Mouse (Mus musculus) left cerebral cortex, postnatal 10 days (tissue): ENCODE data around the gene Lgi4. TPM values are rescaled to one million over a fixed set of nuclear protein-coding genes. Genes with fewer than 3 reads are reported as not detected.

ENCODE experiments used
- DNase-seq, 2 experiments: peaks; one replicate each; pipeline ENCODE4 v3.0.0; 2021 to 2022; ENCODE audit warnings: low spot score in 2 of 2, mixed read lengths in 1 of 2; ENCODE audit errors: extremely low spot score in 1 of 2
- intact Hi-C: fragments of 180-260 bp; cut with DNase I; formaldehyde crosslinking; loops from one replicate; pipeline ENCODE4 v1.15.1; 2025
- total RNA-seq, 2 experiments: library from RNA; stranded (reverse); gene quantifications; 2 replicates each; pipeline ENCODE4 v1.2.3; 2021

Lgi4 gene
- total RNA-seq, 2 experiments from 2014 or later: 9.0 to 9.2 TPM

DNA sequence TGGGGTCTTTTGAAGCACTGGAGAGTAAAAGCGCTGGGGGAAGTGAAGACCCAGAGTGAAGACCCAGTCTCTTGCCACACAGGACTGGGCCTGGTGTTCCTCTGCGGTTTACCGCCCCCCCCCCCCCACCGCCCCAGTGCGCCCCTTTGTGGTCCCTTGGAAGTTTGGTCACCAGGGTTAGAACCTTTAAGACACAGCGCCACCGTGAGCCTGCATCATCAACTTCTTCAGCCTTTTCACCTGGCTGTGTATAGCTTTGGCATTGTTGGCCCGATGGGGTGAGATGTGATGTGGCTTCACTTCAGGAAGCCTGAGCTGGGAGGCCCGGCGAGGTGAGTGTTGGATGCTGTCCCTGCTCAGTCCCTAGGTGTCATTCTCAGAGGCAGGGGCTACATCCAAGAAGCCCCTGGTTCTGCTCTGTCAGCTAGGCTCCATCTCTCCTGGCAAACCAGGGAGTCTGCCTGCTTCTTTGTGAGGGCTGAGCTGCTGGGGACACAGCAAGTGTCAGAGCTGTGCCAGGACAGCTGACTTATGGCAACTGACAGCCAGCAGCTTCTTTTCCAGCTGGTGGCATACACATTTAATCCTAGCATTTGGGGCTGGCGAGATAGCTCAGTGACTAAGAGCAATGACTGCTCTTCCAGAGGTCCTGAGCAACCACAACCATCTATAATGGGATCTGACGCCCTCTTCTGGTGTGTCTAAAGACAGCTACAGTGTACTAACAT lies 35.8 kb downstream of the Lgi4 start:
- intact Hi-C loops: no loop called here
- DNase-seq: no peak

DNA sequence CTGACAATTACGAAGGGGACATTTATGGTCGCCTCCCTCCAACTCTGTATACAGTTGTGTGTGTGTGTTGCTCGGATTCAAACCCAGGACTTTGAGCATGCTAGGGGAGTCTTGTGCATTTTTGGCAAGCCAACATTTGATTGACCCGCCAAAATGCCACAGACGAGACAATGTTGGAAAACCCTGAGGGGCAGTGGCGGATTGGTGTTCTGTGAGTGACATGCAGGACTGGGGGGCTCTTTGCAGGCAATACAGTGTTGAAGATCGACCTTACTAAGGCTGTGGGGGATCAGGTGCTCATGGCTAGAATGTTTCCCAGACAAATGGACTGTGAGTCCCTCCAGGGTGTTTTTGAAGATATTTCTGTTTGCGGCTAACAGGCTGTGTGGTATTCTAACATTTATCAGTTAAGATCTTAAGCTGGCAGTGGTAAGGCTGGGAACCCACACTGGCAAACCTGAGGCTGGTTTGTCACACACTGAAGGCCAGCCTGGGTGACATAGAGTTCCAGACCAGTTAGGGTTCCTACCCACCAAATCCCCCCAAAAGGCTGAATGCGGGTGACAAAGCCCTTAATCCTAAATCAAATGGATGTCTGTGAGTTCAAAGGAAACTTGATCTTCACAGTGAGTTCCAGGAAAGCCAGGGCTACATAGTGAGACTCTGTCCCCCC lies 37.9 kb downstream of the Lgi4 start:
- intact Hi-C loops: loop anchor here (2.0 kb wide), 1 partner anchor 38 kb away; the partner anchor contains the start of gene Lgi4

DNA sequence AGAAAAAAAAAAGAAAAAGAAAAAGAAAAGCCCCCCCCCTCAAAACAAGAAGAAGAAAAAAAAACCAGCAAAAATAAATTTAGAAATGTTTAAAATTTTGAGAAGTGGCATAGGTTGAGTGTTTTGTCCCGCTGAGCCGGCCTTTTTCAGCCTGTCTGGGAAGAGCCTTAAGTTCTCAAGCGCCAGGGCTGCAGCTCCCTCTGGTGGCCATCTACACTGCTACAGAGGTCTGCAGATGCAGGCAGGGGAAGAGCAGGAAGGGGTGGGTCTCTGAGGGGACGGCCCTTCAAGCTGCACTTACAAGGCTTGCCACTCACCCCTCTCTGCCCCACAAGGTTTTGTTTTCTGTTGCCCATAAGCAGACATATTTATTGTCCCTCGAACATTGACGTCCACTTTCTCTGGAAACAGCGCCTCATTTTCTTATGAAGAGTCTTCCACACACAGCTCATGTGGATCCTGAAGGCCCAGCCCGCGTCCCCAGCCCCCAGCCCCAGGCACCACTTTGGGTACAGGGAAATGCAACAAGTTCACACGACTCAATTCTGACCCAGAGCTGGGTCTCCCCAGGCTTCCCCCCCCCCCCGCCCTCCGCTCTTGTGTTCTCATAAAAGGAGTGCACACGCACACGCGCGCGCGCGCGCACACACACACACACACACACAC lies 38.6 kb downstream of the Lgi4 start:
- peak; percentile 89 to 94 for DNase-seq
- intact Hi-C loops: loop anchor here (2.0 kb wide), 1 partner anchor 39 kb away; the partner anchor contains the start of gene Lgi4

More for the DNA sequence above, 37.9 kb downstream of the Lgi4 start:
- DNase-seq: no peak

DNA sequence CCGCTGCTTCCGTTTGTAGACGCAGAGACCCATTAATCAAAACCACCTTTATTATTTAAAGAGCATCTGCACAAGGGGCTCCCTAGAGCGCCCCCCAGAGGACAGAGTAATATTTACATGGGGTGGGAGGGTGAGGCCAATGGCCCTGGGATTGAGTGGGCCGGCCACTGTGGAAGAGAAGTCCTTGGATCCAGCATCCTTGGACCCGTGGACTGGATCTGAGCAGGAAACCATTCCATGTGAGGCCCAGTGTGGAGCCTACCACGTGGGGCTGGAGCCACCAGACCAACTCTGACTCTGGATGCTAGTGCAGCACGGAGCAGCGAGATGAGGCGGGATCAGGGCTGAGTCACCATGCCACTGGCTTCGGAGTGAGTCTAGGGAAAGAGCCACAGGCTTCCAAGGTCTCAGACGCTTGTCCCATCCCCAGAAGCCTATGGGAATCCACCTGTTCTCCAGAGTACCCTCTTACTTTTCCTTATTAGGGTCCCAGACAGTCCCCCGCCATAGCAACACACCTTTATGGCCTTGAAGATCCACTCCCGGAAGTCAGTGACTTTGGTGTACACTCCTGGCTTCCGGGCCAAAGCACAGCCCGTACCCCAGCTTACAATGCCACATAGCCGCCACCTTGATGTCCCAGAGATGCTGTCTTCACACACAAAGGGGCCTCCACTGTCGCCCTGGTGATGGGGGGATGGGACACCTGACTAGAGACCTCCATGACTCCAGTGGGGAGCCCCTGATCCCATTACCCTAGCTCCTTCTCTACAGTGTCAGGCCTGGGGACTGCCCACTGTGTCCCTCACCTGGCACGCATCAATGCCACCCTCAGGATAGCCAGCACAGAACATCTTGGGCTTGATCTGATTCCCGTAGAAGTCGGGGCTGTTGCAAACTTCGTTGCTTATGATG lies 39.8 kb downstream of the Lgi4 start:
- intact Hi-C loops: no loop called here

DNA sequence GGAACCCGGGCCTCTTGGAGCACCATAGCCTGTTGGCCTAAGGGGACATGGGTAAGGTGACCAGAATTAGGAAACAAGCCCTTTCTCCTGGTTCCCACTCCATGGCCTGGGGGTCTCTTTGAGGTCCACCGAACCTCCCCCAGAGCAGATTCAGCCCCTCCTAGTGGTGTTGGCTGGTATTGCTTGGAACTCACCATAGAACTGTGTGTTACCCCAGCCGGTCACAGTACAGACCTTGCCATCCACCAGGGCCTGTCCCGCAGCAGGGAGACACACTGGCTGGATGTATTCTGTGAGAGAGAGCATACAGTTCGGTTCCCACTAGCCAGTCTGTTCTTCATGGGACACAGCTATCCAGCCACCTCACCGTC lies 40.5 kb downstream of the Lgi4 start:
- intact Hi-C loops: no loop called here

More for the DNA sequence above, 39.8 kb downstream of the Lgi4 start:
- peak in 1 of 2 experiments; percentile 50 for DNase-seq

DNA sequence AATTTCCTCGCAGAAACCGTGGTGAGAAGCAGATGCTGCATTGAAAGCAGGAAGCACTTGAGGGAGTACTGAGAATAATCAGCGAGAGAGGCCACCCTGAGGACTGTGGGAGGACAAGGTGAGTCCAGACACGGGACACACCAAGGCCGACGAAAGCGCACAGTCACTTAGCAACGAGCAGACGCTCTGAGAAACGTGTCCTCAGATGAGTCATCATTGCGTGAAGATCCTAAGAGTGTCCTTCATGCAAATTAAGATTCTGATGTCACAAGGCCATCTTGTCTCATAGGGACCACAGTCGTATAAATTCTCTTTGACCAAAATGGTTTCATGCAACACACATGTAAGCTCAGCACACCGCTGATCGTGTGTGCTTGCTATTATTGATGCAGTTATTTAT lies 41.6 kb downstream of the Lgi4 start:
- intact Hi-C loops: no loop called here

More for the DNA sequence above, 40.5 kb downstream of the Lgi4 start:
- DNase-seq: no peak

DNA sequence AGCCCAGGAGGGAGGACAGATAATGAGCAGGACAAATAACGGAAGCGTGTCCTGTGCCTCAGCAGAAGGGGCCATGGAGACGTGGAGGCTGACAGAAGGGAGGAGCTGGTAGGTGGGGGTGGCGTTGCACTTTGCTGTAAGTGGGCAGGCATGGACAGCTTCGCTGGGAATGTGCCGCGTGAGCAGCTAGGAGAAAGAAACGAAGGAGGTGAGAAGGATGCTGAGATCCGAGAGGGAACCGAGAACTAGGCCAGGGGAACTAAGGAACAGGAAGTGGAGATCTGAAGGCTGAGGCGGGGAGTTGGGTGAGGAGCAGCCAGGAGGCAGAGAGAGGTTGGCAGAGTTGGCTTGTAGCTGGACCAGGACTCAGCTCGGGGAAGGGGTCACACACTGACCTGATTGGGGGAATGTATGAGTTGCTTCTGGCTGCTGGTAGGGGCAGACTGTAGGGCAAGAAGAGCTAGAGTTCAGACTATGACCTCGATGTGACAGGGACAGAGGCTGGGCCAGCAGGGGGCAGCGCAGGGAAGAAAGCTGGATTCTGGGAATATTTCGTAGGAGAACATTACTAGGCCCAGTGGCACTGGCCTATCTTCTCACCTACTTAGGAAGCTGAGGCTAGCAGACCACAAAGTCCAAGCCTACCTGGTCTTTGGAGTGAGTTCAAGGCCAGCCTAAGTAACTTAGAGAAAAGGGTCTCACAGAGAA lies 46.1 kb downstream of the Lgi4 start:
- intact Hi-C loops: no loop called here
- peak in 1 of 2 experiments; percentile 66 for DNase-seq

More for the DNA sequence above, 41.6 kb downstream of the Lgi4 start:
- DNase-seq: no peak

DNA sequence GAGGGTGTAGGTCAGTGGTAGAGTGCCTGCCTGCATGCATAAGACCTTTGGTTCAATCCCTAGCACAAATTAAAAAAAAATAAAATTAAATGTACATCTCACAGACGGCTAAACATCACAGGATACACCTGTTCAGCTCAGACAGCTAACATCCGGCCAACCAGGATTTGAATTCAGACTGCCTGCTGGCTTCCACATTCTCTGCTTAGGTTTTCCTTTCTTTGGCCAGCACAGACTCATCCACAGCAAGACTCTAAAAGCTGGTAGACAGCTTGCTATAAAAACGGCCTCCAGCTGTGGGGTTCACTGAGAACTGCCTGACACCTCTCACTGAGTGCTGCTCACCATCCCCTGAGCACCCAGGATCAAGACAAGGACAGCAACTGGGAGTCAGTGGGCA lies 47.0 kb downstream of the Lgi4 start:
- intact Hi-C loops: no loop called here
- DNase-seq: no peak

DNA sequence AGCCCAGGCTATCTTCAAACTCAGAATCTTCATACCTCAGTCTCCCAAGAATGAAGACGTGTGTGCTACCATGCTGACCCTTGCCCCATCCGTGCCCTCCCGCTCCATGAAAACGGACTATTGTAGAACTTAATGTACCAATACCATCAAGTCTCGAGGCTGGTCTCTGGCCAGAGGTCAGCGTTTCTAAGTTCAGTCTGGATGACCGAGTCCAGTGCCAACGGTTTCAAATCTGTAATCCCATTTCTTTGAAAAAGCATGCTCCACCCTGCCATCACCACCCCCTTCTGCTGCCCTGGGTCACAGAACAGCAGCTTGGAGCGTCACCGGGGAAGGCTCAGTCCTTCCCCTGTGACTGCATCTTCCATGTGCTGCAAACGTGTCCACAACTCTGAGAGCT lies 48.6 kb downstream of the Lgi4 start:
- intact Hi-C loops: no loop called here
- no peak for DNase-seq

DNA sequence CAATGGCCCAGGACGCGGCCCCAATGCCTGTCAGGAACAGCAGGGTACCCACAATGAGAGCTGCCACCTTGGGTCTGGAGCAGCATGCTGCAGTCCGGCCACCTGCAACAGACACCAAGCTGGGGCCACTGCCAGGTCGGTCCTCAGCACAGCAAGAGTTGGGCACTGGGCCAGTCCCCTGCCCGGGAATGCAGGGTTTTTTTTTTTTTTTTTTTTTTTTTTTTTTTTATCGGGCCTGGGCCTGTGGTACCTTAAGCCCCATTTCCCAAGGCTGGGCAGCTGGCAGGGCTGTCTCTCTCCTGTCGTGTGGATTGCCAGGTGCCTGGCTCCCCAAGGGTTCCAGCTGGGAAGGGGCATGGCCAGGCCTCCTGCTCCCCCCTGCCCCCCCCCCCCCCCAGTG lies 49.9 kb downstream of the Lgi4 start:
- DNase-seq: peak in 1 of 2 experiments; percentile 61
- intact Hi-C loops: no loop called here

DNA sequence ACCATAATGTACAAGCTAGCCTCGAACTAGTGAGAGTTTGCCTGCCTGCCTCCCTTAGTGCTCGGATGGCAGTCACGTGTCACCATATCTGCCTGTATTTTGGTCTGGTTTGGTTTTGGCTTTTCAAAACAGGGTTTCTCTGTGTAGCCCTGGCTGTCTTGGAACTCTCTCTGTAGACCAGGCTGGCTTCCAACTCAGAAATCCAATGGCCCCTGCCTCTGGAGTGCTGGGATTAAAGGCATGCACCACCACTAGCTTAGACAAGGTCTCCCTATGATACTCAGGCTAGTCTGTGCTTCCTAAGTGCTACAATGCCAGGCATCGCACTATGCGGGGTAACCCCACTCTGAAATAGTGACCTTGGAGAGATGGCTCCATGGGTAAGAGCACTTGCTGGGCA lies 50.7 kb downstream of the Lgi4 start:
- intact Hi-C loops: no loop called here

DNA sequence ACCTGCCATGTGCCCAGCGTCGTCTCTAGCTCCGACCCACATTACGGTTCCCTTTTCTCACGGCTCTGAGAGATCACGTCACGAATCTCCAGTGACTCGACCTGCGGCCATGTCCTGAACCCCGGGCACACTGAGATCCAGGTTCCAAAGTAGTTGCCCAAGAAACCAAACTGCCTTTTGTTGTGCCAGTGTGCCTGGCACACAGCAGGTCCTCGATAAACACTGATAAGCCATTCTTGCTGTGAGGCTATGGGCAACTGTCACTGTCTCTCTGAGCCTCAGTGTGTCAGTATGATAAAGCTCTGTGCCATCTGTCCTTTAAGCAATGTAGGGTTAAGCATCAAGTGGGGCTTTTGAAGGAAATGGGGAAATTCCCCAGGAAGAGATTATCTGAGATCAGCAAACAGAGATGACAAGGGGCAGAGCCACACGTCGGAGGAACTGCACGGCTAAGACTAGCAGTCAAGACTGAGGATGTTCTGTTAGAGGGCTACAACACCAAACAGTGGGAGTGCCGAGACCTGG lies 51.8 kb downstream of the Lgi4 start:
- DNase-seq: no peak
- intact Hi-C loops: no loop called here

More for the DNA sequence above, 50.7 kb downstream of the Lgi4 start:
- DNase-seq: no peak

DNA sequence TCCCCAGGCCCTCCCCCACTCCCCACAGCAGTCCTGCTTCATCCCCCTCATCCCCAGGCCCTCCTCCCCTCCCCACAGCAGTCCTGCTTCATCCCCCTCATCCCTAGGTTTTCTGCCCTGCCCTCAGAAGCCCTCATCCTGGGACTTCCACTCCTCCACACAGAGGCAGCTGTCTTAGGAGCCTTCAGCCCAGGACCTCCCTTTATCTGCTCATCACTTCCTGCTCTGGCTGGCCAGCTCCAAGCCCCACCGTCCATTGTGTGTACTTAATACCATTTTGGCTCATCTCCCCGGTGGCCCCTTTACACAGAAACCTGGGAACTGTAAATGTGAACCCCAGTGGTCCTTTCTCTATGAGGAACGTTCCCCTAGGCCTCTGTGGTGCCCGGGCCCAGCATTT lies 52.9 kb downstream of the Lgi4 start:
- intact Hi-C loops: no loop called here
- no peak for DNase-seq

DNA sequence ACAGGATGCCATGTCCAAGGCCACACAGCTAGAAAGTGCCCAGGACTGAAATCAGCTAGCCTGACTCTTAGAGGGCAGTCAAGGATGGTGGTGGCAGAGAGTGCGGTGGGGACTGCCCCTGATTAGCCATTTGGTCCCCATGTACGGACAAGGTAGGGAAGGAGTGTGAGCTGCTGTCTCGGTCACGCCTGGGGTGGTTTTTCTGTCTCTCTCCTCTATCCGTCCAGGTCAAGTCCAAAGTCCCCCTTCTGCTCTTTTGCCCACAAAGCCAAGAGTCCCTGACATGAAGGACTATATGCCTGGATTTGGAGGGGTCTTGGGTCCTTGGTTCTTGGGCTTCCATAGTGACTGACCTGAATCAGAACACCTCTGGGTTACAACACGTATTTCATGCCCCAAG lies 54.7 kb downstream of the Lgi4 start:
- intact Hi-C loops: no loop called here
- DNase-seq: no peak

DNA sequence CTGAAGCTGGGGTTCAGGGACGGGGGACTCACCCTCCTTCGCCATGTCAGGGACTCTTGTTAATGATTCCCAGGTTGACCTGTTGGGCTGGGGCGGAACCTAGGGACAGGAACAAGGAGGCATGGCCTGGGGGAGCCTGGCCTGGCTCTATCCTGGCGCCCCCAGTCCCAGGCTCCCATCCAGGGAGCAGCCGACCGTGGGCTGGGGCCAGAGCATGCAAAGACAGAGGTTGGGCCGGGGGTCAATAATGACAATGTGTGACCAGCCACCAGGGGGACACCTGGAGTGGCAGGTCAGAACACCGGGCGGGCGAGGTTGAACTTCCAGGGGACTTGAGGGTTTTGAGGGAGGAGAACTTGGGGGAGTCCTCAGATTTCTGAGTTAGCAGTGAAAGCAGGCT lies 55.5 kb downstream of the Lgi4 start:
- no peak for DNase-seq
- intact Hi-C loops: no loop called here

DNA sequence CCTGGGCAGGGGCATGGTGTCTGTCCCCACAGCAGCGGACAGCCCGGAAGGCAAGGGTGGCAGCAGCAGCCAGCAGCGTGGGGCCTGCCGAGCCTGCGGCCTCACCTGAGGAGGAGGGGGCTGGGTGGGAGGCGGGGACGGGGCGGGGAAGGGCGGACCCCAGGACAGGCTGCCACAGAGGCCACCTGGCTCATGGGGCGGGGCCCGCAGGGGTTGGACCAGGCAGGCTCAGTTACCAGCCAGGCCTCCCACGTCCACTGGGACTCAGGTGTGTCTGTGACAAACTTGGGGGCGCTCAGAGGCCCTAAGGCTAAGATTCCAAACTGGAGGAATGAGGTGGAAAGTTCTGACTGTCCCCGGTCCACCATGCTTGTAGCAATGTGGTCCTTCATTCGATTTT lies 56.0 kb downstream of the Lgi4 start, which contains the start of gene Hpn:
Hpn (minus strand) TSS at position 109 of the 400 bp plus-strand sequence.
- DNase-seq: no peak
- intact Hi-C loops: no loop called here

DNA sequence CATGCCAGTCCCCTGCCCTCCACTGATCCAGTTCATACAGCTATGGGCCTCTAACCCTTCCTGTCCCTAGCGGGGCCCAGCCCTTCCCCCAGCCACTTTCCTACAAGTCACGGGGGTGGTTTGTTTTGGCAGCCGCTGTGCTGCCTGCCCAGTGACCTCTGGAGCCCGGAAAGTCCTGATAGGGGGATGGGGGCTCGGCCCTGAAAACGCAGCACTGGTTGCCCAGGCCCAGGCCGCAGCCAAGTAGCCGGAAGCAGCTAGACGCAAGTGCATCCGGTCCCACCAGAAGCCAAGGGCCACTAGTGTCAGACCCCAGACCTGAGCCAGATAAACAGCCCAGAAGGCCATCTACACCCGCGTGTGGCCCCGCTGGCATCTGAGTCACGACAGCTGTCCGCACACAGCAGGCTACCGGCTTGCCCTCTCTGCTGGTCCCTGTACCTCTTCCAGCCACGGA lies 56.5 kb downstream of the Lgi4 start:
- intact Hi-C loops: no loop called here
- peak in 1 of 2 experiments; percentile 86 for DNase-seq

DNA sequence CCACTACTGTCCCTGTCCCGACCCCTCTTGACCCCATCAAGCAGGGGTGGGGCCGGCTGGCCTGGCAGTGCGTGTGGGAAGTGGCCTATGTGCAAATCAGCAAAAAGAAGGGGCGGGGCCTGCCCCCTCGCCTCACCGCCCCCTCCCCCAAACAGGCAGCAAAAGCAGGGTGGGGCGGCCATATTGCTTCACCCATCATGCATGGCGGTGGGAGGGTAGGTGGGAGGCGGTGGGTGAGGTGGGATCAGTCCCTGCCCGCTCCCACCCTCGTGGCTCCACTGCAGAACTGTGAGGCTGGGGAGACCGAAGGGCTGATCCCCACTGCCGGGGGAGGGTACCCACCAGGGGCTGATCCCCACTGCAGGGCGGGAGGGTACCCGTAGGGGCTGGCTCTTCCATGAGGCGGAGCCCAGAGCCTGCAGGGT lies 57.6 kb downstream of the Lgi4 start:
- DNase-seq: peak in 1 of 2 experiments; percentile 64
- intact Hi-C loops: no loop called here
